Mouse (Mus musculus): ENCODE data around the gene Cd44.

DNA sequence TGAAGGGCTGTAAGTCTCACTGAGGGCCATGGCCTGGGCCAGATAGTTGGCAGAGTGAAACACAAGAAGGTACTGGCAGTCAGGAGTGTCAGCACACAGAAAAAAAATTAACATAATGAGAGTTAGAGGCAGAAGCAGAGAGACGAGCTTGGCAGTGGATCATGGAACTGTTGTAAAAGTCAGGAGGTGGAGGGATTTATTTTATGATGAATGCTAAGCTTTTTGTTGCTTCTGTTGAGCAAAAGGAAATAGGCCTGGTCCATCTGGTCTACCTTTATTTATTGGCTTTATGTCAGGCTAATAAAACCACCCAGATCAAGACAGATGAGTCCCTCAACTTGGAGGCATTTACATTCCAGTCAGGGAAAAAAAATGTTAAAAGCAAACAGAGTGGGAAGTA is 31.2 kb upstream of the Cd44 start:
- TF ChIP-seq CTCF (IDR thresholded peaks at IDR 0.05; ENCODE audit: extremely low read depth, insufficient read length, insufficient replicate concordance, low read depth, low read length) (no peak), POLR2A (IDR thresholded peaks at IDR 0.05; ENCODE audit: low read depth, low read length) (no peak)

Data from small intestine, adult 2 months (tissue).